9 mouse cellular contexts compared by ENCODE assay signal in the genomic region with DNA sequence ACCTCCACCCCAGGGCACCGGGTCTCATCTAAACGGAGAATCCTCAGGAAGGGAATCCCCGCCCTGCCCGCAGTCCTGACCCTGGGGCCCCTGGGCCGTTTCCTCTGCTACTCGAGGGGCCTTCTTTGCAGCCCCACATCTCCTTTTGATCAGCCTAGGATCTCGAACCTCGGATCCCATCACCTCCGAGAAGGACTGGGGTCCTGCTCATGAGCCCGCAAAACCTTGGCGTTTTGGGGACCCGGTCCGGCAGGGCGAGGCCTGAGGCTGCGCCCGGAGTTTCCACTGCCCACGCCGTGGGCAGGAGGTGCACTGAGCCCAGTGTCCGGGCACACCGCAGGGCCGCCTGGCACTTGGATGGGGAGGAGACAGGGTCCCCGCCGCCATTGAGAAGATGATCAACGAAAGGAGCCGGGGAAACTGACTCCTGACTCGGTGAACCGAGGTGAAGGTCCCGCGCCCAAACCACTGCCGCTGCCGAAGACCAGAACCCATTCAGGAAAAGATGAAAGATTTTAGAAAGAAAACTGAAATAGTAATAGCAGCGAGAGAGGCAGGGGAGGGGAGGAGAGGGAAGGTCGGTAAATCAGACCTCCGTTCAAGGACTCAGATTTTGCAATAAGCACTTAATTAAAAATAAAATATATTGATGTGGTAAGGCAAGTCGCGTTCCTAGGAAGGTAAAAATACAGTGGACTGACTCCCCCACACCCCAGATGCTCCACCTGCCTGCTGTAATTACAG.
DNase-seq lines count a peak whose midpoint lies in the region; ATAC-seq lines count a peak whose summit lies in the region.
"Had no signal": no experiment of that assay in that cellular context is flagged by ENCODE, and none has a peak within 500 bp of the region (broad histone marks: within the 10 kb centered on the region; RNA-seq: fewer than 3 reads in every experiment).

No protein-coding gene starts in this region.

- peak; percentile 21; the same call in 1 of the 2 replicates for ATAC-seq in granulocyte monocyte progenitor cell, adult 5-6 weeks (replicated peaks; ENCODE audit: poor library complexity, severe bottlenecking)
- ATAC-seq in liver, embryonic 12.5 days: no peak
- no peak for ATAC-seq in neural tube, embryonic 14.5 days (ENCODE audit: low read depth)

- no peak overlapping the region for H3K9ac ChIP-seq in liver, embryonic 12.5 days
- peak overlapping the region; percentile 35 for H3K9ac ChIP-seq in neural tube, embryonic 14.5 days (replicated peaks; ENCODE audit: low read depth, low read length)

- peak overlapping the region; percentile 56 for H3K4me2 ChIP-seq in liver, embryonic 12.5 days
- H3K4me2 ChIP-seq in neural tube, embryonic 14.5 days (ENCODE audit: low read depth, low read length): peak overlapping the region; percentile 39

- peaks cover 60% of the 10 kb centered on the region for H3K27me3 ChIP-seq in heart, embryonic 10.5 days (ENCODE audit: insufficient read depth, poor library complexity, severe bottlenecking)
- peaks cover 50% of the 10 kb centered on the region for H3K27me3 ChIP-seq in liver, embryonic 12.5 days (replicated peaks)
- no peaks in the 10 kb centered on the region; the same call in 1 of the 2 replicates for H3K27me3 ChIP-seq in neural tube, embryonic 14.5 days (ENCODE audit: control insufficient read depth, insufficient read depth, low read length)

- H3K4me1 ChIP-seq in heart, embryonic 10.5 days: peaks cover 10% of the 10 kb centered on the region
- H3K4me1 ChIP-seq in liver, embryonic 12.5 days: peaks cover 8% of the 10 kb centered on the region
- peaks cover 4% of the 10 kb centered on the region; the same call in 1 of the 2 replicates for H3K4me1 ChIP-seq in neural tube, embryonic 14.5 days (ENCODE audit: control insufficient read depth, insufficient read depth, low read length)

- H3K27ac ChIP-seq in heart, embryonic 10.5 days: no peak overlapping the region
- no peak overlapping the region for H3K27ac ChIP-seq in liver, embryonic 12.5 days
- peak overlapping the region; percentile 73 for H3K27ac ChIP-seq in neural tube, embryonic 14.5 days (ENCODE audit: low read depth, low read length)

- H3K36me3 ChIP-seq in heart, embryonic 10.5 days: no peaks in the 10 kb centered on the region
- H3K36me3 ChIP-seq in liver, embryonic 12.5 days: no peaks in the 10 kb centered on the region
- H3K36me3 ChIP-seq in neural tube, embryonic 14.5 days (ENCODE audit: control insufficient read depth, insufficient read depth, low read length): no peaks in the 10 kb centered on the region
- H3K36me3 ChIP-seq: G1E had no signal

- H3K9me3 ChIP-seq in heart, embryonic 10.5 days: no peaks in the 10 kb centered on the region
- H3K9me3 ChIP-seq in liver, embryonic 12.5 days (replicated peaks): no peaks in the 10 kb centered on the region
- no peaks in the 10 kb centered on the region for H3K9me3 ChIP-seq in neural tube, embryonic 14.5 days (ENCODE audit: control insufficient read depth, low read length)

- DNase-seq in heart, embryonic 10.5 days (ENCODE audit: low spot score): no peak
- no peak for DNase-seq in heart, postnatal 4 days
- DNase-seq in adrenal gland, postnatal 10 days: peak; percentile 37
- DNase-seq in frontal cortex, postnatal 25 days (ENCODE audit: low spot score in 2 of 2): no peak
- DNase-seq in ovary, adult 18-20 months (ENCODE audit: low spot score): no peak

- under 1% methylated on average over 36 of the region's 36 CpGs for WGBS in heart, embryonic 10.5 days
- WGBS in liver, embryonic 12.5 days (ENCODE audit: insufficient replicate concordance): 3% methylated on average over 36 of the region's 36 CpGs
- 4% methylated on average over 36 of the region's 36 CpGs for WGBS in neural tube, embryonic 14.5 days

- peak overlapping the region; percentile 57 for H3K4me3 ChIP-seq in heart, embryonic 10.5 days
- H3K4me3 ChIP-seq in liver, embryonic 12.5 days: peak overlapping the region; percentile 23
- H3K4me3 ChIP-seq in neural tube, embryonic 14.5 days (ENCODE audit: low read depth, low read length): peak overlapping the region; percentile 22
